Mouse (Mus musculus): ENCODE data around the gene Cables2. TPM values are rescaled to one million over a fixed set of nuclear protein-coding genes. Genes with fewer than 3 reads are reported as not detected.

Gene Cables2
- polyA plus RNA-seq, 1 experiment from 2014 or later: 12.4 TPM

DNA sequence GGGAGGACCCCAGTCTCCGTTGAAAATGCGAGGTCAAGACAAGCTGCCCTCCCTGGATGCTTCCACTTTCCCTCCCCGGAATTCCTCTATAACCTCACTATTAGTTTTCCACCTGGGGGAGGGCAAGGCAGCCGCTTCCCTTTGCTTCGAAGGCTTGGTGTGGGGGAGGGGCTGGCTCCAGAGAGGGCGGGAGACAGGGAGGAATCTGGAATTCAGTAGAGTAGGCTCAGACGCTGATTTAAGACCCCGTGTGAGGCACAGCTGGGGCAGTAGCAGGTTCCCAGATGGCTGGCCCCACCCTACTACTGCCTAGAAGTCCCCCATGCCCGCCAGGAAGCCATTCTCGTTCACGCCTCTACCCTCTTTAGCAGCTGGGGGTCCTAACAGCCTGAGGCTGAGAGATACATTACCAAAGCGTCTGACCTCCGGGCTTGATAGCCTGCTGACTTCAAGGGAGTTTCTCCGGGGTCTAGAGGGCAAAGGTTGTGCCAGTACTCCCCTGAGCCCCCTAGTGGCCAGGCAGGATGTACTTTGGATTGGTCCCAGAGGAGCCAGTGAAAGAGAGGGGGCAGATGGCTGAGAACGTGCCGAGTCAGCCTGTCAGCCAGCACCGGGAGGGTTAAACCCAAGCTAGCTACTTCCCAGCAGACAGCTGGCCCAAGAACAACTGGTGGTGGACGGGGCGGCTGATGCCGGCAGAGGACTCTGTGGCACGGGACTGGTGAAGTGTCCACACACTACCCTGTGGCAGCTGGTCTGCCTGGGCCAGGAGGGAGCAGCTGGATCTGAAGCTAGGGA lies 45.8 kb downstream of the Cables2 start:
- H3K4me3 ChIP-seq: peak overlapping the region; percentile 47

DNA sequence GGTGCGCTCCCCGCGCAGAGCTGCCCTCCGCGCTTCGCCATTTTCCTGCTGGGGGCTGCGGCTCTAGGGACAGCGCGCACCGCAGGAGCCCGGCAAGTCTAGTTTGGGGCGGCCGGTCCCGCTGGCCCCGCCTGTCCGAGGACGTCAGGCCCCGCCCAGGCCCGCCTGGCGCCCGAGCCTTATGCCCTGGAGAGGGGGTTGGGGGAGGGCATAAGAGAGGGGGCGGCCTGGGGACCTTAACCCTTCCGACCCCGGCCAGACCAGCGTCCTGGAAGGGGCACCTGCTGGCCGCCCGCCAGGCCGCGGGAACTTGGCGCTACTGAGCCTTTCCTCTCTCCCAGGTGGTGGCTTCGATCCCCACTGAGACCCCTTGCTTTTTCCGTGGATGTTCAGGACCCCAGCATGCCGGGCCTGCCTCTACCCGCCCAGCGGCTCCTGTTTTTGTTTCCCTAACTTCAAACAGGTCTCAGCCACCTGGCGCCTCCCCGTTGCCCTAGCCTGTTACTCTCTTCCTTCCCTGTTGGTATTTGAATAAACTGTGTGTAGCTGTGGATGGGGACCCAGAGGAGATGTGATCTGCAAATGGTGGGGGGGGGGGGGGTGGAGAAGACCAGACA lies 47.4 kb downstream of the Cables2 start, which contains the start of gene Lama5:
Lama5 (minus strand) TSS at position 98 of the 617 bp plus-strand sequence.
- peak; percentile 77 for DNase-seq (ENCODE audit: low spot score)
- Histone ChIP-seq H3K36me3 (peaks cover 5% of the 10 kb centered on the region), H3K4me3 (peak within 1 kb of the TSS; percentile 74), H3K27ac (peak within 1 kb of the TSS; percentile 91), H3K9me3 (no peaks in the 10 kb centered on the region), H3K4me1 (peaks cover 89% of the 10 kb centered on the region), H3K27me3 (ENCODE audit: insufficient read depth, poor library complexity, severe bottlenecking) (peaks cover 34% of the 10 kb centered on the region; the same call in 1 of the 2 replicates)
- WGBS: under 1% methylated on average over 35 of the region's 37 CpGs

More for the DNA sequence above, 45.8 kb downstream of the Cables2 start:
- no peaks in the 10 kb centered on the region for H3K9me3 ChIP-seq
- peaks cover 89% of the 10 kb centered on the region for H3K4me1 ChIP-seq
- no peaks in the 10 kb centered on the region for H3K36me3 ChIP-seq
- WGBS: under 1% methylated on average over 21 of the region's 21 CpGs
- DNase-seq (ENCODE audit: low spot score): peak; percentile 88
- peak overlapping the region; percentile 81 for H3K27ac ChIP-seq
- H3K27me3 ChIP-seq (ENCODE audit: insufficient read depth, poor library complexity, severe bottlenecking): peaks cover 34% of the 10 kb centered on the region; the same call in 1 of the 2 replicates

DNA sequence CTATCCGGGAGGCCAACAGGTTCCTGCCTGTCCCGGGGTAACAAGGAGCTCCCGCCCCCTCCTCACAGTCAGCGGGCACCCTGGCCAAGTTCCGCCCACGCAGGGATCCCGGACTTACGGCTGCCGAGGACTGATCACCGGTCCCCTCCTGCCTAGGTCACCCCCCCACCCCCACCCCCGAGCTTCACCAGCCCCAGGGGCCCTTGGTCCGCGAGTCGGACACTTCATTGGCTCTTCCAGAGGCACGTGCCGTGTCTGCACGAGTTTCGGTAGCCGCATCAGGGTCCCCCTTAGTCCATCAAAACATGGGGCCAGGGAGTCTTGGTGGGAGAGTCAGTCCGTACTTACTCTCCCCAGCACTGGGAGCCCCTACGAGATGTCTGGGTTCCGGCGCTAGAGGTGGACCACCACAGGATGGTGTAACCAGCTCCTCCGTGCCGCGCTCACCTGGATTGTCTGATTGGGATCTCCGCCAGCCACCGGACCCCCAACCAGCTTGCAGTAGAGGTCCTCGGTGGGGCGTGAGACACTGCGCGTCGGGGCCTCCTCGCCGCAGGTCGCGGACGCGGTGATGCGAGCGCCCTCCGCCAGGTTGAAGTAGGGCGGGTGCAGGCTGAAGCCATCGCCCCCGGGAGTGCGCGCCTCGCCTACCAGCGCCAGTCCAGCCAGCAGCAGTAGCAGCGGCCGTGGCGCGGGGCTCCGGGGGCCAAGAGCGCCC lies 48.1 kb downstream of the Cables2 start:
- Histone ChIP-seq H3K27me3 (ENCODE audit: insufficient read depth, poor library complexity, severe bottlenecking) (peaks cover 34% of the 10 kb centered on the region; the same call in 1 of the 2 replicates), H3K4me1 (peaks cover 87% of the 10 kb centered on the region), H3K9me3 (no peaks in the 10 kb centered on the region), H3K27ac (peak overlapping the region; percentile 91), H3K36me3 (peaks cover 8% of the 10 kb centered on the region), H3K4me3 (peak overlapping the region; percentile 74)
- under 1% methylated on average over 55 of the region's 55 CpGs for WGBS
- no peak for DNase-seq (ENCODE audit: low spot score)

DNA sequence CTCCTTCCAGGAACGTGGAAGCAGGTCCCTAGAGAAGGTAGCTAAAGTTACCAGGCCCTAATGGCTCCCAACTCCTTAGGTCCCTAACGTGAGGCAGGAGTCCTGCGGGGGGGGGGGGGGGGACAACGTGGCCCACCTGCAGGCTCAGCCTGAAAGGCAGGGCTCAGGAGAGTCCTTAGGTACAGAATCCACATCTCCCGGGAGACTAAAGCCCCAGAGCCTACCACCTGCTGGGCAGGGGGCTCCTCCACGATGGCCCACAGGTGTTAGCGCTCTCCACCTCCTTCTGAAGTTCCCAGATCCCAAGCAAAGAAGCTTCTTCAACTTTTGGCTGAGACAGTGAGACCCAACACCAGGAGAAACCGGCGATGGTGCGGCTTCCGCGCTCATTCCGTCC lies 48.7 kb downstream of the Cables2 start:
- Histone ChIP-seq H3K9me3 (no peaks in the 10 kb centered on the region), H3K4me3 (peak overlapping the region; percentile 74), H3K4me1 (peaks cover 88% of the 10 kb centered on the region), H3K36me3 (peaks cover 14% of the 10 kb centered on the region), H3K27ac (peak overlapping the region; percentile 91), H3K27me3 (ENCODE audit: insufficient read depth, poor library complexity, severe bottlenecking) (peaks cover 34% of the 10 kb centered on the region; the same call in 1 of the 2 replicates)
- no peak for DNase-seq (ENCODE audit: low spot score)
- WGBS: 2% methylated on average over 13 of the region's 13 CpGs

DNA sequence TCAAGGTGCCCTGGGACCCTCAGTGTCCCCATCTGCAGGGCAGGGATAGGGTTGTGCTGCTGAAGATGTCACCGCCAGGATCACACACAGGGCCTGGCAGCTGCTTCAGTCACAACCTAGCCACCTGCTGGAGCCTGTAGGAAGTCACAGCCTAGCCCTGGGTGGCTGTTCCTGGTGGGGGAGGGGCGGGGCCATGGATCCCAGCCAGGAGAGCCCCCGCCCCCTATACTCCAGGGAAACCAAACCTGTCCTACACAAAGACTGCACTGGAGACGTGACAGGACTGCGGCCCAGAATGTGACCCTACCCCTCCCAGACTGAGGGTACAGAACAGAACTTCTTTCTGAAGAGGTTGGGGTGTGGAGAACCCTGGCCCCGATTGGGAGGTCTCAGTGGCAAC lies 51.0 kb downstream of the Cables2 start:
- peaks cover 34% of the 10 kb centered on the region; the same call in 1 of the 2 replicates for H3K27me3 ChIP-seq (ENCODE audit: insufficient read depth, poor library complexity, severe bottlenecking)

DNA sequence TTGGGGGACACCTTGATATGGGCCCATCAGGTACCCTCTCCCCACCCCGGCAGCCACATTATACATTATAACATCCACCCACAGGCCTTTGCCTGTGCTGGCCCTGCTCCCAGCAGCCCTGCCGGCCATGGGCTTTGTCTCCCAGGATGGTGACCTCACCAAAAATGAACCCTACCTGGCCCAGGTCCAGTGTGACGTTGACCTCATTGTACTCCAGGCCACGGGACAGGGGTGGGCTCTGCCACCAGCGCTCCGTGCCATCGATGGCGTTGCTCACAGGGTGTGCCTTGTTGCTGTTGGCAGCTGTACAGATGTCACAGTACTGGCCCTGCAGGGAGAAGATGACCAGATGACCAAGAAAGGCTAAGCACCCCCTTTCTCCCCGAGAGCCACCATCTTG lies 52.2 kb downstream of the Cables2 start:
- H3K27ac ChIP-seq: peak overlapping the region; percentile 31; the same call in 1 of the 2 replicates
- H3K4me3 ChIP-seq: no peak overlapping the region
- WGBS: 85% methylated on average over 9 of the region's 9 CpGs
- H3K36me3 ChIP-seq: peaks cover 17% of the 10 kb centered on the region
- peaks cover 95% of the 10 kb centered on the region for H3K4me1 ChIP-seq
- peaks cover 31% of the 10 kb centered on the region; the same call in 1 of the 2 replicates for H3K27me3 ChIP-seq (ENCODE audit: insufficient read depth, poor library complexity, severe bottlenecking)
- DNase-seq (ENCODE audit: low spot score): no peak
- H3K9me3 ChIP-seq: no peaks in the 10 kb centered on the region

More for the DNA sequence above, 51.0 kb downstream of the Cables2 start:
- Histone ChIP-seq H3K27ac (peak overlapping the region; percentile 63), H3K4me1 (peaks cover 95% of the 10 kb centered on the region), H3K9me3 (no peaks in the 10 kb centered on the region), H3K36me3 (peaks cover 17% of the 10 kb centered on the region), H3K4me3 (peak overlapping the region; percentile 19)
- peak; percentile 85 for DNase-seq (ENCODE audit: low spot score)
- 12% methylated on average over 6 of the region's 6 CpGs for WGBS

DNA sequence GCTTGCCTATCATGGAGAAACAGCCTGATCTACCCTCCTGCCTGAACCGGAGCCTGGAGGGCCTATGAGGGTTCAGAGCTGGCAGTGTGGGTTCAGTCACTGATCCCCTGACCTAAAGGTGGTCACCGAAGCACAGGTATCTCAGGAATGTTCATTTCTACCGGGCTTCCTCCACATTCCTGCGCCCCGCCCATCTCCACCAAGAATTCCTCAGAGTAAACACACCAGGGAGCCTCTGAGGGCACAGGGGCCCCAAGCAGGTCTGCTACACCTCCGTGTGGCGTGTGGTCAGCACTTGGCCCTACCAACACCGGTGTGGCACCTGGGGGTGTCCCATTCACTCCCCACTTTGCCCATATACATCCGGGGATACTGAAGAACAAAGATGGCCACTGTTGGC lies 53.1 kb downstream of the Cables2 start:
- peak overlapping the region; percentile 31; the same call in 1 of the 2 replicates for H3K27ac ChIP-seq
- WGBS: 56% methylated on average over 9 of the region's 9 CpGs
- H3K9me3 ChIP-seq: no peaks in the 10 kb centered on the region
- H3K4me1 ChIP-seq: peaks cover 95% of the 10 kb centered on the region
- no peak for DNase-seq (ENCODE audit: low spot score)
- peaks cover 17% of the 10 kb centered on the region for H3K36me3 ChIP-seq
- peaks cover 22% of the 10 kb centered on the region; the same call in 1 of the 2 replicates for H3K27me3 ChIP-seq (ENCODE audit: insufficient read depth, poor library complexity, severe bottlenecking)
- H3K4me3 ChIP-seq: no peak overlapping the region

DNA sequence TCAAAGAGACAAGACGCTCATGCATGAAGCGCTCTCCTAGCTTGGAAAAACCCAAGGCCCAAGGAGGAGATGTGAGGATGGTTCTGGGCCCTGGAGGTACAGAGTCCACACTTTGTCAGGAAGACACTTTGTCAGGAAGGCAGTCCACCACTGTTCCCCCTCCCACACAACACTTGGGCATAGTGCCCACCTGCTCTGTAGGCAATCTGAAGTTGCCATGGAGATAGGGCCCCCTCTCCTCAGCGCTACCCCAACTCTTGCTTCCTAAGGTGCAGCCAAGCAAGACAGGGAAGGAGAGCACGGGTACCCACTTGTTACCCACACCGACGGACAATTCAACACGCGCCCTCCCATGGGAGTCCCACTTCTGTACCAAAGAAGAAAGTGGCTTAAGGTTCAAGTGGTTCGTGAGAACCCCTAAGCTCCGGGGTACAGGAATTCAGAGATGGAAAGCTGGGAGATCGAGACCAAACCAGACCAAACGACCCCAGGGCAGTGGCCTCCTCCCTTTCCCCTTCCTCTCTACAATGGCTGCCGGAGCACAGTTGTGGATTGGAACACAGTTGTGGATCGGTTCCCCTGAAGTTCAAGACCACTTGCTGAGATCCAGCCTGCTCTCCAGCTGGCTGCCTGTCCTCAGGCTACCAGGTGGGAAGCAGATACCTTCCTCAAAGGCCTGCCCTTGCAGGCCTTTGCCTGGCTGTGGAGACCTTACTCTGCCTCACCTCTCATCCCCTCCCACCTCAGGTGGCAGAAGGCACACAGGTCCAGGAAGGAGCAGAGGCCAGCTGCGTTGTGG lies 54.0 kb downstream of the Cables2 start:
- Histone ChIP-seq H3K4me3 (no peak overlapping the region), H3K27ac (peak overlapping the region; percentile 81), H3K4me1 (peaks cover 95% of the 10 kb centered on the region), H3K27me3 (ENCODE audit: insufficient read depth, poor library complexity, severe bottlenecking) (peaks cover 14% of the 10 kb centered on the region; the same call in 1 of the 2 replicates), H3K36me3 (peaks cover 17% of the 10 kb centered on the region), H3K9me3 (no peaks in the 10 kb centered on the region)
- DNase-seq (ENCODE audit: low spot score): no peak
- WGBS: 79% methylated on average over 15 of the region's 15 CpGs

DNA sequence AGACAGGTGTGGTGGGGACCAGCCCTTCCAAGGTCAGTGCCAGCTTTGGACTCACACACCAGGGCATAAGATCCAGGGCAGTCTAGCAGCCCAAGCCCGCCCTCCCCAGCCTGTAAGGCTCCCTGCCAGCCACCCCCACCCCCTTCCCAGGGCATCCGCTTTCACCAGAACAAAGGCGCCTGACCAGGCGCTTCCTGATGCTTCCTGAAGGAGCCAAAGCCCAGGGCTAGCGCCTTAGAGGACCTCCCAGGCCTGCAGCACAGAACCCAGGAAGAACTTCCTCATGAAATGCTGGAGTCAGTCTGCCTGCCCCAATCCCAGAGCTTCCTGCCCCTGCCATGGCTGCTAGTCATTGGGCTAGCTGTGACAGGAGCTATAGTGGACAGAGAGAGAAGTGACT lies 54.6 kb downstream of the Cables2 start:
- WGBS: 30% methylated on average over 5 of the region's 5 CpGs
- H3K27me3 ChIP-seq (ENCODE audit: insufficient read depth, poor library complexity, severe bottlenecking): peaks cover 7% of the 10 kb centered on the region; the same call in 1 of the 2 replicates
- H3K27ac ChIP-seq: peak overlapping the region; percentile 81
- no peaks in the 10 kb centered on the region for H3K9me3 ChIP-seq
- peaks cover 95% of the 10 kb centered on the region for H3K4me1 ChIP-seq
- DNase-seq (ENCODE audit: low spot score): no peak
- no peak overlapping the region for H3K4me3 ChIP-seq
- H3K36me3 ChIP-seq: peaks cover 19% of the 10 kb centered on the region

DNA sequence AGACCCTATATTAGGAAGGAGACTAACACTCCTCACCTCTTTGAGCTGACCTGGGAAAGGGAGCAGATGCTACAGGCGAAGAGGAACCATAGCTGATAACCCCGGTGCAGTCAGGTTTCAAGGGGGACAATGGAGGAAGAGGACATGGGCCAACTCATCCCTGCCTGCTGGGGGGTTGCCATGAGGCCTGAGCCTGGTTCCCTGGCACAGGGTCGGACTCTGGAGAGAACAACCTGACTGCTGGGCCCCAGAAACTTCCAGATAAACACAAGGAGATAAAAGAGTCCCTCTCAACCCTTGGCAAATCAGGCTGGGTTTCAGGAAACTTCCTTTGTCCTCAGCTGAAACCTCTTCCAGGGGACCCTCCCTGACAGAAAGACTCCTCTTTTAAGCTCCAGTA lies 55.1 kb downstream of the Cables2 start:
- 41% methylated on average over 3 of the region's 3 CpGs for WGBS
- no peaks in the 10 kb centered on the region for H3K9me3 ChIP-seq
- H3K27ac ChIP-seq: peak overlapping the region; percentile 81
- H3K27me3 ChIP-seq (ENCODE audit: insufficient read depth, poor library complexity, severe bottlenecking): peaks cover 4% of the 10 kb centered on the region; the same call in 1 of the 2 replicates
- peaks cover 92% of the 10 kb centered on the region for H3K4me1 ChIP-seq
- H3K36me3 ChIP-seq: peaks cover 22% of the 10 kb centered on the region
- no peak for DNase-seq (ENCODE audit: low spot score)
- no peak overlapping the region for H3K4me3 ChIP-seq

DNA sequence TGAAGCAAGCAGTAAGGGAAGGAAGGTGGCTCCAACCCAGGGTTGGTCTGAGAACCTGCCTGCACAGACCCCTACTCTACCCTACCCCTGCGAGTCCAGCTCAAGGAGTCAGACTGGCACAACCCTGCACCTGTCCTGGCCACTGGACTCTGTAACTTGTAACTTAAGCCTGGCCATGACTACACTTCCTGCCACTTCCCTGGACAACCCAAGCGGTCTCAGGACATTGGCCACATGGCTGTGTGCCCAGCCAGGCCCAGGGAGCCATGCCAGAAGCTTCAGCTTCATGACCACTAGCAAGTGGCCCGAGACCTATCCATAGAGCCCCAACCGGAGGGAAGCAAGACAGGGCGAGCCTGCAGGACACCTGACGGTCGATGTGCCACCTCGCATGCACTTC lies 55.7 kb downstream of the Cables2 start:
- 85% methylated on average over 8 of the region's 8 CpGs for WGBS
- peaks cover 86% of the 10 kb centered on the region for H3K4me1 ChIP-seq
- H3K27me3 ChIP-seq (ENCODE audit: insufficient read depth, poor library complexity, severe bottlenecking): no peaks in the 10 kb centered on the region
- peaks cover 27% of the 10 kb centered on the region for H3K36me3 ChIP-seq
- no peaks in the 10 kb centered on the region for H3K9me3 ChIP-seq
- DNase-seq (ENCODE audit: low spot score): no peak
- peak overlapping the region; percentile 81; the same call in 1 of the 2 replicates for H3K27ac ChIP-seq
- H3K4me3 ChIP-seq: no peak overlapping the region

DNA sequence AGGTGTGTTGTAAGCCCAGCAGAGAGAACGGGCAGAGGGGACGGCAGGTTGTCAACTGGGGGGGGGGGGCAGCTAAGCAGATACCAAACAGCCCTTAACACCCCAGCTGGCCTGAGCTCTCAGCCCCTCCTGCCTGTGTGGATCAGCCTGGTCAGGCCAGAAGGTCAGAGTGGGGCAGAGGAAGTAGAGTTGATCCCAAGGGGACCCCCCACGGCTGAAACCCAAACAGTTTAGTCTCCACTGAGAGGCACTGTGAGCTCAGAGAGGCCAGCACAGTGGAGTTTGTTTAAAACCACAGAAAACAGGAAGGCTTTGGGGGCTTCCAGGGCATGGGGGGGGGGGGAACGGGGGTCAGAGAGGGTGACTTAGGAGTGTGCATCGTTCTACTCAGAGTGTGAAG lies 56.4 kb downstream of the Cables2 start:
- H3K4me1 ChIP-seq: peaks cover 79% of the 10 kb centered on the region
- H3K9me3 ChIP-seq: no peaks in the 10 kb centered on the region

More for the DNA sequence above, 56.4 kb downstream of the Cables2 start:
- Histone ChIP-seq H3K4me3 (no peak overlapping the region), H3K27me3 (ENCODE audit: insufficient read depth, poor library complexity, severe bottlenecking) (no peaks in the 10 kb centered on the region), H3K36me3 (peaks cover 28% of the 10 kb centered on the region), H3K27ac (peak overlapping the region; percentile 81; the same call in 1 of the 2 replicates)
- no peak for DNase-seq (ENCODE audit: low spot score)
- WGBS: 52% methylated on average over 5 of the region's 5 CpGs
